In genomic region chr6:49068361-49068760, GRCm38 (mm10) we compare ENCODE assay signal across 27 mouse cellular contexts. TPM values are rescaled to one million over a fixed set of nuclear protein-coding genes. Genes with fewer than 3 reads are reported as not detected.
A peak's percentile ranks its signal among the peaks of the same experiment; 100 is the strongest.
DNase-seq lines count a peak whose midpoint lies in the region; ATAC-seq and TF ChIP-seq lines count a peak whose summit lies in the region.
"Had no signal": no experiment of that assay in that cellular context is flagged by ENCODE, and none has a peak within 500 bp of the region (broad histone marks: within the 10 kb centered on the region; RNA-seq: fewer than 3 reads in every experiment).

No protein-coding gene starts in this region.

- no peak overlapping the region for H3K9ac ChIP-seq in lung, postnatal 0 days (replicated peaks; ENCODE audit: low read depth)
- H3K9ac ChIP-seq: forebrain, embryonic 13.5 days; heart, embryonic 13.5 days; hindbrain, embryonic 12.5 days; hindbrain, embryonic 15.5 days had no signal

- H3K4me2 ChIP-seq in lung, postnatal 0 days (replicated peaks; ENCODE audit: low read depth, low read length): no peak overlapping the region
- H3K4me2 ChIP-seq: forebrain, embryonic 13.5 days; heart, embryonic 13.5 days; hindbrain, embryonic 12.5 days; hindbrain, embryonic 15.5 days had no signal

- H3K4me1 ChIP-seq in lung, postnatal 0 days (ENCODE audit: insufficient read depth, low read depth, low read length): no peaks in the 10 kb centered on the region
- H3K4me1 ChIP-seq in lung, adult 2 months (ENCODE audit: control insufficient read depth, insufficient read depth, low read length): no peaks in the 10 kb centered on the region
- H3K4me1 ChIP-seq: heart, embryonic 10.5 days had no signal

- no peak for TF ChIP-seq EP300 in lung, postnatal 0 days (IDR thresholded peaks at IDR 0.05)

- no peaks in the 10 kb centered on the region for H3K9me3 ChIP-seq in lung, postnatal 0 days (ENCODE audit: low read length)
- H3K9me3 ChIP-seq: forebrain, embryonic 10.5 days; forebrain, embryonic 13.5 days; heart, embryonic 10.5 days; heart, embryonic 13.5 days; hindbrain, embryonic 12.5 days; hindbrain, embryonic 15.5 days had no signal

- ATAC-seq in lung, postnatal 0 days: no peak
- ATAC-seq: activated CD4-positive, CD25-positive, alpha-beta regulatory T cell, adult 4 months; forebrain, embryonic 13.5 days; forebrain, embryonic 16.5 days; intestine, postnatal 0 days; Patski had no signal

- H3K27ac ChIP-seq in lung, postnatal 0 days (ENCODE audit: low read length): no peak overlapping the region
- H3K27ac ChIP-seq: forebrain, embryonic 10.5 days; forebrain, embryonic 13.5 days; gastrocnemius, adult 2 months; heart, adult 2 months; heart, embryonic 10.5 days; heart, embryonic 13.5 days; hindbrain, embryonic 12.5 days; hindbrain, embryonic 15.5 days had no signal

- peak; percentile 34 for DNase-seq in lung, postnatal 0 days (ENCODE audit: low spot score)
- no peak for DNase-seq in lung, adult 2 months
- peak; percentile 32 for DNase-seq in NIH3T3 (ENCODE audit: low read depth)
- peak; percentile 10 for DNase-seq in splenic B cell, adult 2 months (ENCODE audit: low read depth, low spot score)
- DNase-seq in embryo, embryonic 11 days: no peak
- no peak for DNase-seq in gastrocnemius, postnatal 10 days
- DNase-seq: adrenal gland, adult 8-10 months; adrenal gland, postnatal 25 days; cerebellum, adult 11-12 months; cerebellum, adult 8-10 months; cerebellum, postnatal 10 days; cerebellum, postnatal 36 days; gastrocnemius, adult 2 months; gastrocnemius, postnatal 25 days; heart, adult 2 months had no signal

- no peaks in the 10 kb centered on the region for H3K36me3 ChIP-seq in lung, postnatal 0 days (ENCODE audit: insufficient read depth, low read length)
- H3K36me3 ChIP-seq in splenic B cell, adult 2 months (ENCODE audit: control insufficient read depth, insufficient read depth, low read length, poor library complexity, severe bottlenecking): no peaks in the 10 kb centered on the region
- H3K36me3 ChIP-seq: forebrain, embryonic 10.5 days; heart, embryonic 10.5 days; heart, embryonic 13.5 days; hindbrain, embryonic 12.5 days; hindbrain, embryonic 15.5 days had no signal

- H3K27me3 ChIP-seq in lung, postnatal 0 days (replicated peaks; ENCODE audit: insufficient read depth, low read length): no peaks in the 10 kb centered on the region
- no peaks in the 10 kb centered on the region for H3K27me3 ChIP-seq in splenic B cell, adult 2 months (ENCODE audit: control insufficient read depth, insufficient read depth, low read length, poor library complexity, severe bottlenecking)
- H3K27me3 ChIP-seq: heart, embryonic 13.5 days; hindbrain, embryonic 12.5 days had no signal

- TF ChIP-seq CTCF in lung, postnatal 0 days (IDR thresholded peaks at IDR 0.05): no peak
- no peak for TF ChIP-seq CTCF in lung, adult 2 months (IDR thresholded peaks at IDR 0.05; ENCODE audit: insufficient read depth, low read length)

- no peak for TF ChIP-seq POLR2A in lung, adult 2 months (IDR thresholded peaks at IDR 0.05; ENCODE audit: borderline replicate concordance, extremely low read depth, low read depth, low read length)

- no peak overlapping the region for H3K4me3 ChIP-seq in lung, postnatal 0 days (ENCODE audit: low read depth, low read length)
- no peak overlapping the region for H3K4me3 ChIP-seq in lung, adult 2 months (replicated peaks; ENCODE audit: extremely low read depth, low read depth, low read length)
- H3K4me3 ChIP-seq: forebrain, embryonic 10.5 days; forebrain, embryonic 13.5 days; gastrocnemius, adult 2 months; heart, adult 2 months; heart, embryonic 10.5 days; heart, embryonic 13.5 days; hindbrain, embryonic 12.5 days; hindbrain, embryonic 15.5 days had no signal

- WGBS in lung, postnatal 0 days: 28% methylated on average over 4 of the region's 4 CpGs
- 27% methylated on average over 4 of the region's 4 CpGs for WGBS in lung, adult 2 months

RNA-seq across cellular contexts. Expression of gene Malsu1, which starts 5.2 kb away (rescaled TPM):
- polyA plus RNA-seq in lung, postnatal 0 days (2015; fragmentation: Nextera tagmentation; extraction: Ambion mirVana): 81.3 and 84.1 TPM in 2 replicates
- polyA plus RNA-seq in lung, adult 2 months (2012; rRNA removed): 11.5 and 12.6 TPM in 2 replicates
- total RNA-seq in gastrocnemius, postnatal 10 days (2021): 10 to 100 TPM; 50.7 to 56.9 TPM

RNA-seq across cellular contexts. Expression of gene Gpnmb, which starts 32.0 kb away (rescaled TPM):
- polyA plus RNA-seq in lung, postnatal 0 days (2015; fragmentation: Nextera tagmentation; extraction: Ambion mirVana): 1.5 and 2.0 TPM in 2 replicates
- polyA plus RNA-seq in lung, adult 2 months (2012; rRNA removed): 25.7 and 28.8 TPM in 2 replicates
- total RNA-seq in gastrocnemius, postnatal 10 days (2021): 1 to 10 TPM; 1.8 to 2.4 TPM
- total RNA-seq: CH12.LX; hematopoietic stem cell, adult 5-6 weeks had no signal

Comparison
In these comparisons a context has a peak if more than half of its experiments do, and no peak if none do; other contexts are left out.
1. DNase-seq: peak in lung, postnatal 0 days (single experiment), NIH3T3 (single experiment) and splenic B cell, adult 2 months (single experiment); none in lung, adult 2 months (single experiment), embryo, embryonic 11 days (single experiment) and gastrocnemius, postnatal 10 days (single experiment).